Mouse (Mus musculus) CH12.LX (cell line): ENCODE measurements around the gene Gstm5. TPM values are rescaled to one million over a fixed set of nuclear protein-coding genes. Genes with fewer than 3 reads are reported as not detected.

ENCODE experiments used
- DNase-seq: peaks from one replicate; pipeline ENCODE4 v3.0.0-alpha.2; 2013; ENCODE audit errors: extremely low read depth
- H3K27ac ChIP-seq: 2 replicates; pipeline ENCODE4 v1.5.1; 2012; ENCODE audit warnings: low read depth, mild to moderate bottlenecking, control low read depth, moderate library complexity; ENCODE audit not compliant: insufficient read depth
- H3K27me3 ChIP-seq: replicated peaks from 2 replicates; pipeline ENCODE3; 2012; ENCODE audit warnings: inconsistent platforms
- H3K36me3 ChIP-seq, 2 experiments: replicated peaks in 1 of 2; 2 replicates each; pipeline versions ENCODE3 to v1.6.1; 2012; ENCODE audit warnings: inconsistent platforms in 1 of 2, low read length in 1 of 2, mild to moderate bottlenecking in 1 of 2, mixed read lengths in 1 of 2, moderate library complexity in 1 of 2; ENCODE audit not compliant: control insufficient read depth in 1 of 2, insufficient read depth in 1 of 2
- H3K4me1 ChIP-seq, 2 experiments: 2 replicates each; pipeline ENCODE4 v1.6.1; 2012; ENCODE audit warnings: inconsistent platforms in 1 of 2, moderate library complexity in 1 of 2; ENCODE audit not compliant: insufficient read depth in 2 of 2, control insufficient read depth in 1 of 2
- H3K4me2 ChIP-seq: 2 replicates; pipeline ENCODE4 v1.6.1; 2012; ENCODE audit warnings: low read depth, mild to moderate bottlenecking, control low read depth; ENCODE audit not compliant: poor library complexity, insufficient read depth, severe bottlenecking
- H3K4me3 ChIP-seq, 3 experiments: fragments of 150-350 bp in 1 of 3; sonication (generic) in 1 of 3; replicated peaks in 1 of 3; 2 replicates each; pipeline versions ENCODE3 to v1.5.1; 2011 to 2012; ENCODE audit warnings: low read depth in 2 of 3, low read length in 2 of 3, mild to moderate bottlenecking in 2 of 3, moderate library complexity in 2 of 3, control low read depth in 1 of 3, improper control_type of control experiment in 1 of 3, inconsistent platforms in 1 of 3, mixed read lengths in 1 of 3; ENCODE audit not compliant: poor library complexity in 1 of 3
- H3K79me2 ChIP-seq: replicated peaks from 2 replicates; pipeline ENCODE4 v1.6.1; 2012; ENCODE audit warnings: mild to moderate bottlenecking, moderate library complexity; ENCODE audit not compliant: control insufficient read depth, poor library complexity, insufficient read depth, severe bottlenecking; ENCODE audit errors: extremely low read depth
- H3K9ac ChIP-seq: 2 replicates; pipeline ENCODE4 v1.6.1; 2012; ENCODE audit warnings: low read depth, mild to moderate bottlenecking, control low read depth, moderate library complexity; ENCODE audit not compliant: insufficient read depth
- H3K9me3 ChIP-seq: replicated peaks from 2 replicates; pipeline ENCODE3; 2012; ENCODE audit warnings: low read length, inconsistent platforms, mixed read lengths
- CHD1 ChIP-seq: IDR thresholded peaks from 2 replicates; pipeline ENCODE4 v1.6.1; 2012; ENCODE audit warnings: low read depth, low read length, improper control_type of control experiment, inconsistent platforms
- CTCF ChIP-seq, 2 experiments: IDR thresholded peaks in 1 of 2; conservative IDR thresholded peaks in 1 of 2; 2 replicates each; pipeline ENCODE4 v1.5.1; 2011 to 2012; ENCODE audit warnings: low read depth in 2 of 2, low read length in 2 of 2, improper control_type of control experiment in 1 of 2, inconsistent platforms in 1 of 2, mild to moderate bottlenecking in 1 of 2, moderate library complexity in 1 of 2
- ELF1 ChIP-seq: IDR thresholded peaks from 2 replicates; pipeline ENCODE4 v1.6.1; 2014; ENCODE audit warnings: low read depth, mild to moderate bottlenecking, inconsistent platforms, low read length, improper control_type of control experiment
- ETS1 ChIP-seq: conservative IDR thresholded peaks from 2 replicates; pipeline ENCODE4 v1.6.1; 2012; ENCODE audit warnings: low read depth, mild to moderate bottlenecking, inconsistent platforms, low read length, improper control_type of control experiment, moderate library complexity
- GABPA ChIP-seq: IDR thresholded peaks from 2 replicates; pipeline ENCODE4 v1.6.1; 2012; ENCODE audit warnings: low read depth, low read length, improper control_type of control experiment, inconsistent platforms; ENCODE audit not compliant: insufficient replicate concordance
- HCFC1 ChIP-seq: IDR thresholded peaks from 2 replicates; pipeline ENCODE4 v1.6.1; 2012; ENCODE audit warnings: low read depth, mild to moderate bottlenecking, inconsistent platforms, low read length, improper control_type of control experiment
- IRF4 ChIP-seq: IDR thresholded peaks from 2 replicates; pipeline ENCODE4 v1.6.1; 2014; ENCODE audit warnings: low read depth, mild to moderate bottlenecking, inconsistent platforms, low read length, improper control_type of control experiment
- KAT2A ChIP-seq: IDR thresholded peaks from 2 replicates; pipeline ENCODE4 v1.6.1; 2012; ENCODE audit warnings: low read length, improper control_type of control experiment, inconsistent platforms; ENCODE audit not compliant: insufficient replicate concordance
- MAX ChIP-seq: IDR thresholded peaks from 2 replicates; pipeline ENCODE4 v1.6.1; 2011; ENCODE audit warnings: low read length, improper control_type of control experiment
- MAZ ChIP-seq: IDR thresholded peaks from 2 replicates; pipeline ENCODE4 v1.6.1; 2012; ENCODE audit warnings: low read depth, mild to moderate bottlenecking, inconsistent platforms, low read length, improper control_type of control experiment, moderate library complexity
- MEF2A ChIP-seq: IDR thresholded peaks from 2 replicates; pipeline ENCODE4 v1.6.1; 2014; ENCODE audit warnings: low read depth, mild to moderate bottlenecking, inconsistent platforms, low read length, improper control_type of control experiment, borderline replicate concordance
- MXI1 ChIP-seq: IDR thresholded peaks from 2 replicates; pipeline ENCODE4 v1.6.1; 2011; ENCODE audit warnings: mild to moderate bottlenecking, low read depth, low read length, improper control_type of control experiment
- NELFE ChIP-seq: IDR thresholded peaks from 2 replicates; pipeline ENCODE4 v1.6.1; 2011; ENCODE audit warnings: low read depth, low read length, improper control_type of control experiment
- PAX5 ChIP-seq: IDR thresholded peaks from 2 replicates; pipeline ENCODE4 v1.6.1; 2012; ENCODE audit warnings: low read length, inconsistent platforms, mixed read lengths
- POLR2A ChIP-seq: IDR thresholded peaks from 2 replicates; pipeline ENCODE4 v1.6.1; 2011; ENCODE audit warnings: low read depth, mild to moderate bottlenecking, improper control_type of control experiment, low read length
- RAD21 ChIP-seq: IDR thresholded peaks from 2 replicates; pipeline ENCODE4 v1.6.1; 2011; ENCODE audit warnings: low read depth, mild to moderate bottlenecking, low read length, improper control_type of control experiment, moderate library complexity
- RCOR1 ChIP-seq: conservative IDR thresholded peaks from 2 replicates; pipeline ENCODE4 v1.6.1; 2012; ENCODE audit warnings: low read depth, mild to moderate bottlenecking, inconsistent platforms, low read length, improper control_type of control experiment
- SMC3 ChIP-seq: IDR thresholded peaks from 2 replicates; pipeline ENCODE4 v1.6.1; 2011; ENCODE audit warnings: low read depth, low read length, improper control_type of control experiment
- TBP ChIP-seq: conservative IDR thresholded peaks from 2 replicates; pipeline ENCODE4 v1.6.1; 2011; ENCODE audit warnings: low read depth, low read length, improper control_type of control experiment
- USF1 ChIP-seq: IDR thresholded peaks from 2 replicates; pipeline ENCODE4 v1.6.1; 2014; ENCODE audit warnings: low read depth, mild to moderate bottlenecking, inconsistent platforms, low read length, improper control_type of control experiment
- ZMIZ1 ChIP-seq: IDR thresholded peaks from 2 replicates; pipeline ENCODE4 v1.6.1; 2012; ENCODE audit warnings: low read depth, mild to moderate bottlenecking, inconsistent platforms, low read length, improper control_type of control experiment
- ZNF384 ChIP-seq: IDR thresholded peaks from 2 replicates; pipeline ENCODE4 v1.6.1; 2012; ENCODE audit warnings: low read depth, low read length, improper control_type of control experiment, inconsistent platforms
- dilution Hi-C: fragments of 300-500 bp; cut with MboI; formaldehyde crosslinking; loops from 2 replicates; pipeline ENCODE4 v1.14.3; 2020; ENCODE audit warnings: low sequenced_read_pairs; ENCODE audit not compliant: extremely low pct_unique_long_range_greater_than_20kb, extremely low pct_ligation_motif_present
- in situ Hi-C: fragments of 300-500 bp; cut with MboI; formaldehyde crosslinking; loops from 3 replicates; pipeline ENCODE4 v1.14.3; 2019; ENCODE audit warnings: low sequenced_read_pairs, low pct_ligation_motif_present, low pct_unique_long_range_greater_than_20kb, mixed read lengths
- polyA plus RNA-seq: library from polyadenylated mRNA; unstranded; fragments of >175 nt; gene quantifications from 2 replicates; pipeline ENCODE4 v1.2.1, GENCODE M21; 2012; ENCODE audit warnings: low read depth; ENCODE audit not compliant: insufficient read length
- total RNA-seq, 2 experiments: library from RNA; depleted of rRNA; stranded (reverse); fragments of 300-350 nt in 1 of 2; fragments of >200 nt in 1 of 2; gene quantifications; 2 replicates each; pipeline ENCODE4 v1.2.3; 2012 to 2014

Gene Gstm5
- total and polyA plus RNA-seq, 3 experiments: 2.2 to 4.9 (median 4.2) TPM

DNA sequence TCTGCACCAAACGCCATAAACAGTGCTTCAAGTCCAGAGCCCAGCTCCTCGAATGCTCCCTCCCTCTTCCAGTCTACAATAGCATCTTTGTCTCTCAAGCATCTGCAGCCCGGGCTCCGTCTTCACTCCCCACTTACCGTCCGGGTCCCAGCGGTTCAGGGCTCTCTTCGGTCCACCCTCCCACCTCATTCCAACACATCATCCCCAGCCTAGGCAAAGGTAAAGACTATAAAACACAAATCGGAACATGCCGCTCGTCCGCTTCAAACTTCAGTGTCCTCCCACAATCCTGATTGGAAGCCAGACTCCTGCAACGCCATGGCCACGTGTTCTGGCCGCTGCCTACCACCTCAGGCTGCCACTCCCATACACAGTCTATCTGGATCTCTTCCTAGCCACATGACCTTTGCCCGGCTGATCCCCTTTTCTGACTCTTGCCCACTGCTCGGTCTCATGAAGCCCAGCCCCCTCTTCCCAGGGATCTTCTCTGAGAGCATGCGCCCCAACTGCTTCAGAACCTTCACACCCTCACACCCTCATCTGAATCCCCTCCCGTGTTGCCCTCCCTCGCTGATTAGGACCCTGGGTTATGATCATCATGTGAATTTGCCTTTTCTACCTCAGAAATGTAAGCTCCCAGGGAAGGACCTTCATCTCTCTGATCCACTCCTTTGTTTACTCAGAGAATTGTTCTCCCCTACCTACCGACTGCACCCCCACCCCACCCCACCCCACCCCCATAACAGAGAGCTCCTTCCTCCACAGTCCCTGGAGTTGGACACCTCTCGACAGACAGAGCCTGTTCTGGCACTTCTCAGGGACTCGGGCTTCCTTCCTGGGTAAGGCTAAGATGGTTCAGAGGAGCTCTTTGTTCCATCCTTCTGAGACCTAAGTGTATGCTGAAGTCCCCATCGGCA, 22.0 kb upstream of the Gstm5 start:
- peaks cover 0 to 24% of the 10 kb centered on the region in 2 experiments; a peak in 2 of 4 replicates for H3K4me1 ChIP-seq
- no peak overlapping the region for H3K9ac ChIP-seq
- in situ Hi-C loops: no loop called here
- H3K36me3 ChIP-seq: no peaks in the 10 kb centered on the region
- no peak overlapping the region for H3K4me3 ChIP-seq
- no peaks in the 10 kb centered on the region for H3K9me3 ChIP-seq
- no peak for TF ChIP-seq HCFC1
- TF ChIP-seq NELFE: no peak
- TF ChIP-seq RAD21: no peak
- no peak for TF ChIP-seq PAX5
- TF ChIP-seq, all 38 proteins: peak for 0
- Histone ChIP-seq H3K4me2 (no peak overlapping the region), H3K79me2 (no peaks in the 10 kb centered on the region), H3K27me3 (no peaks in the 10 kb centered on the region), H3K27ac (no peak overlapping the region)
- DNase-seq: no peak
- dilution Hi-C loops: no loop called here

DNA sequence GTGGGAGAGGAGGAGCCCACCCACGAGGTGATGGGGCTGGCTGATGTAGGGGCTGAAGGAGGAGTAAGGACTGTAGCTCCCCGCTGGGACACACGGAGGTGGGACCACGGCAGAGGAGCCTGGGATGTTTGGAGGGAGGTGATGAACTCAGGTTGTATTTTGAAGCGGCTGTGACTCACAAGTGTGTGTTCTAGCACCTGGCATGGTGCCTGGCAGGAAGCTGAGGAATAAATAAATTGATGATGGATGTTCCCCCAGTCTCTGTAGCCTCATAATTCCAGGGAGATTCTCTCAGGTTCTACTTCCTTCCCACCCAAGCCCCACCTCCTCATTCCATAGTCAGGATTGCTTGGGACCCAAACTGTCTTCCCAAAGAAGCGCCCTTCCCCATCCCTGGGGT, 20.4 kb upstream of the Gstm5 start:
- dilution Hi-C loops: no loop called here
- Histone ChIP-seq H3K9me3 (no peaks in the 10 kb centered on the region), H3K36me3 (no peaks in the 10 kb centered on the region), H3K4me1 (peaks cover 0 to 18% of the 10 kb centered on the region in 2 experiments; a peak in 2 of 4 replicates), H3K27ac (no peak overlapping the region), H3K79me2 (no peaks in the 10 kb centered on the region), H3K27me3 (no peaks in the 10 kb centered on the region), H3K4me3 (no peak overlapping the region), H3K9ac (no peak overlapping the region), H3K4me2 (no peak overlapping the region)
- no peak for TF ChIP-seq MEF2A
- no peak for TF ChIP-seq RCOR1
- no peak for TF ChIP-seq ETS1
- TF ChIP-seq SMC3: no peak
- no peak for TF ChIP-seq CHD1
- no peak for TF ChIP-seq ELF1
- TF ChIP-seq PAX5: no peak
- TF ChIP-seq TBP: no peak
- TF ChIP-seq KAT2A: no peak
- no peak for TF ChIP-seq MAZ
- no peak for TF ChIP-seq POLR2A
- TF ChIP-seq GABPA: no peak
- no peak for TF ChIP-seq ZNF384
- TF ChIP-seq IRF4: no peak
- no peak for TF ChIP-seq CTCF (conservative IDR thresholded peaks at IDR 0.05 in 1 of 2, IDR thresholded peaks at IDR 0.05 in 1 of 2; ENCODE audit: low read depth in 2 of 2, low read length in 2 of 2)
- no peak for TF ChIP-seq MXI1
- TF ChIP-seq ZMIZ1: no peak
- TF ChIP-seq USF1: no peak
- TF ChIP-seq MAX: no peak
- TF ChIP-seq HCFC1: no peak
- no peak for DNase-seq
- in situ Hi-C loops: no loop called here
